Mouse (Mus musculus): Measurements from ENCODE around the gene Wdr54.

DNA sequence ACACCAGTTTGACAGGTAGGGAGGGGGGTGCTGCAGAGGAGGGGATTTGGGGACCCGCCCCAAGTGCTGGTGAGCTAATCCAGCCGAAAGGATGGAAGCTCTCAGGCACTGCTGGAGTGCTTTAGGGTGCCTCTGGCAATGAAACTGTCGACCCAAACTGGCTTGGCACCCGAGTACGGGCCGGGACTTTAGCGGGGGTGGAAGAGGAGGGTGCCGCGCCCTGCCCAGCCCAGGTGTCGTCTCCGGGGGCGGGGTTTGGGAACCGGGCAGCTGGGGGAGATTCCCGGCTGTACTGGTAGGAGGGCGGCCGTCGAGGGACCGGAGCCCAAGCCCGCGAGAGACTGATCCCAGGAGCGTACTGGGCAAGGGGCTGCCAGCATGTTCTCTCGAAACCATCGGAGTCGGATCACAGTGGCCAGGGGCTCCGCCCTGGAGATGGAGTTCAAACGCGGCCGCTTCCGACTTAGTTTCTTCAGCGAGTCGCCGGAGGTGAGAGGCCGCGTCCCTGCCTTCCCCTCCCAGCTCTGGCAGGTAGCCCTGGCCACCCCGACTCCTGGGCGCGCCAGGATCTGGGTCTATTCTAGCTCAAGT is 20.5 kb downstream of the Wdr54 start:
- TF ChIP-seq CTCF (IDR thresholded peaks at IDR 0.05; ENCODE audit: low read depth) (no peak), EP300 (IDR thresholded peaks at IDR 0.05; ENCODE audit: low read depth) (no peak)
